Mouse (Mus musculus): ENCODE measurements around the gene Pak6. TPM values are rescaled to one million over a fixed set of nuclear protein-coding genes. Genes with fewer than 3 reads are reported as not detected.

The Pak6 gene
- polyA plus RNA-seq, 1 experiment: 0.64 TPM

GRCm38 (mm10) chr2:118700179-118701062 is 37.3 kb downstream of the Pak6 start:
- TF ChIP-seq GATA1 (IDR thresholded peaks at IDR 0.05; ENCODE audit: low read length) (no peak), TAL1 (IDR thresholded peaks at IDR 0.05; ENCODE audit: low read length) (no peak)
- Histone ChIP-seq H3K4me1 (ENCODE audit: control insufficient read depth) (peaks cover 15% of the 10 kb centered on the region), H3K4me3 (replicated peaks) (no peak overlapping the region), H3K36me3 (ENCODE audit: control insufficient read depth) (no peaks in the 10 kb centered on the region), H3K9me3 (ENCODE audit: control insufficient read depth, low read length) (peaks cover 22% of the 10 kb centered on the region), H3K27me3 (ENCODE audit: control insufficient read depth) (peaks cover 89% of the 10 kb centered on the region)

- Histone ChIP-seq H3K4me3 (replicated peaks) (no peak overlapping the region), H3K4me1 (ENCODE audit: control insufficient read depth) (peaks cover 15% of the 10 kb centered on the region), H3K36me3 (ENCODE audit: control insufficient read depth) (no peaks in the 10 kb centered on the region), H3K27me3 (ENCODE audit: control insufficient read depth) (peaks cover 94% of the 10 kb centered on the region), H3K9me3 (ENCODE audit: control insufficient read depth, low read length) (peaks cover 22% of the 10 kb centered on the region)
- no peak for TF ChIP-seq TAL1 (IDR thresholded peaks at IDR 0.05; ENCODE audit: low read length)
- no peak for TF ChIP-seq GATA1 (IDR thresholded peaks at IDR 0.05; ENCODE audit: low read length)
Measured at GRCm38 (mm10) chr2:118701161-118701560, 38.1 kb downstream of the Pak6 start.

- H3K4me3 ChIP-seq (replicated peaks): no peak overlapping the region
- H3K36me3 ChIP-seq (ENCODE audit: control insufficient read depth): no peaks in the 10 kb centered on the region
- H3K9me3 ChIP-seq (ENCODE audit: control insufficient read depth, low read length): peaks cover 22% of the 10 kb centered on the region
- no peak for TF ChIP-seq GATA1 (IDR thresholded peaks at IDR 0.05; ENCODE audit: low read length)
- TF ChIP-seq TAL1 (IDR thresholded peaks at IDR 0.05; ENCODE audit: low read length): no peak
- H3K4me1 ChIP-seq (ENCODE audit: control insufficient read depth): peaks cover 15% of the 10 kb centered on the region
- peaks cover 94% of the 10 kb centered on the region for H3K27me3 ChIP-seq (ENCODE audit: control insufficient read depth)
Measured at GRCm38 (mm10) chr2:118701971-118702882, 39.1 kb downstream of the Pak6 start.

- H3K4me1 ChIP-seq (ENCODE audit: control insufficient read depth): peaks cover 15% of the 10 kb centered on the region
- peaks cover 22% of the 10 kb centered on the region for H3K9me3 ChIP-seq (ENCODE audit: control insufficient read depth, low read length)
- no peaks in the 10 kb centered on the region for H3K36me3 ChIP-seq (ENCODE audit: control insufficient read depth)
- H3K4me3 ChIP-seq (replicated peaks): peak overlapping the region; percentile 16
- H3K27me3 ChIP-seq (ENCODE audit: control insufficient read depth): peaks cover 95% of the 10 kb centered on the region
- TF ChIP-seq TAL1 (IDR thresholded peaks at IDR 0.05; ENCODE audit: low read length) (no peak), GATA1 (IDR thresholded peaks at IDR 0.05; ENCODE audit: low read length) (no peak)
Measured at GRCm38 (mm10) chr2:118702883-118703761, 40.0 kb downstream of the Pak6 start.

- TF ChIP-seq GATA1 (IDR thresholded peaks at IDR 0.05; ENCODE audit: low read length) (no peak), TAL1 (IDR thresholded peaks at IDR 0.05; ENCODE audit: low read length) (no peak)
- Histone ChIP-seq H3K9me3 (ENCODE audit: control insufficient read depth, low read length) (peaks cover 22% of the 10 kb centered on the region), H3K27me3 (ENCODE audit: control insufficient read depth) (peaks cover 98% of the 10 kb centered on the region), H3K36me3 (ENCODE audit: control insufficient read depth) (no peaks in the 10 kb centered on the region), H3K4me3 (replicated peaks) (peak within 1 kb of the TSS; percentile 16), H3K4me1 (ENCODE audit: control insufficient read depth) (peaks cover 15% of the 10 kb centered on the region)
Measured at GRCm38 (mm10) chr2:118703913-118704730, 41.0 kb downstream of the Pak6 start, which contains the start of gene Ankrd63. Ankrd63 (minus strand) TSS chr2:118703963.

- Histone ChIP-seq H3K4me3 (replicated peaks) (no peak overlapping the region), H3K9me3 (ENCODE audit: control insufficient read depth, low read length) (peaks cover 22% of the 10 kb centered on the region), H3K4me1 (ENCODE audit: control insufficient read depth) (peaks cover 13% of the 10 kb centered on the region), H3K36me3 (ENCODE audit: control insufficient read depth) (no peaks in the 10 kb centered on the region), H3K27me3 (ENCODE audit: control insufficient read depth) (peaks cover 98% of the 10 kb centered on the region)
- no peak for TF ChIP-seq GATA1 (IDR thresholded peaks at IDR 0.05; ENCODE audit: low read length)
- no peak for TF ChIP-seq TAL1 (IDR thresholded peaks at IDR 0.05; ENCODE audit: low read length)
Measured at GRCm38 (mm10) chr2:118706436-118706835, 43.3 kb downstream of the Pak6 start.

- TF ChIP-seq GATA1 (IDR thresholded peaks at IDR 0.05; ENCODE audit: low read length) (no peak), TAL1 (IDR thresholded peaks at IDR 0.05; ENCODE audit: low read length) (no peak)
- Histone ChIP-seq H3K9me3 (ENCODE audit: control insufficient read depth, low read length) (peaks cover 8% of the 10 kb centered on the region; the same call in 1 of the 2 replicates), H3K4me3 (replicated peaks) (no peak overlapping the region), H3K27me3 (ENCODE audit: control insufficient read depth) (peaks cover 96% of the 10 kb centered on the region), H3K4me1 (ENCODE audit: control insufficient read depth) (peaks cover 2% of the 10 kb centered on the region), H3K36me3 (ENCODE audit: control insufficient read depth) (no peaks in the 10 kb centered on the region)
Measured at GRCm38 (mm10) chr2:118708472-118708871, 45.4 kb downstream of the Pak6 start.
